In genomic region chr7:90062874-90063273, GRCm38 (mm10) we compare ENCODE assay signal across 15 mouse cellular contexts.
DNase-seq lines count a peak whose midpoint lies in the region; ATAC-seq and TF ChIP-seq lines count a peak whose summit lies in the region.
"Had no signal": no experiment of that assay in that cellular context is flagged by ENCODE, and none has a peak within 500 bp of the region (broad histone marks: within the 10 kb centered on the region; RNA-seq: fewer than 3 reads in every experiment).

No protein-coding gene starts in this region.

- ATAC-seq in intestine, embryonic 15.5 days = peak; percentile 68
- no peak for ATAC-seq in intestine, postnatal 0 days
- ATAC-seq in stomach, embryonic 14.5 days (ENCODE audit: insufficient number of reproducible peaks, insufficient read depth, low FRiP score, low read depth) = peak; percentile 86; the same call in 1 of the 2 replicates
- no peak for ATAC-seq in stomach, postnatal 0 days (ENCODE audit: low FRiP score, low TSS enrichment)
- ATAC-seq in liver, embryonic 13.5 days (ENCODE audit: low read depth) = peak; percentile 90
- ATAC-seq: forebrain, embryonic 16.5 days had no signal

- no peaks in the 10 kb centered on the region for H3K27me3 ChIP-seq in intestine, embryonic 15.5 days (replicated peaks)
- no peaks in the 10 kb centered on the region for H3K27me3 ChIP-seq in intestine, postnatal 0 days (replicated peaks; ENCODE audit: control insufficient read depth, insufficient read depth, low read length)
- no peaks in the 10 kb centered on the region for H3K27me3 ChIP-seq in stomach, embryonic 14.5 days (ENCODE audit: control insufficient read depth, insufficient read depth, low read length)
- no peaks in the 10 kb centered on the region for H3K27me3 ChIP-seq in stomach, postnatal 0 days (ENCODE audit: control insufficient read depth, insufficient read depth, low read length)
- H3K27me3 ChIP-seq in liver, embryonic 13.5 days = no peaks in the 10 kb centered on the region

- no peak overlapping the region for H3K4me2 ChIP-seq in intestine, embryonic 15.5 days (replicated peaks)
- no peak overlapping the region for H3K4me2 ChIP-seq in intestine, postnatal 0 days (replicated peaks; ENCODE audit: low read depth)
- no peak overlapping the region for H3K4me2 ChIP-seq in stomach, embryonic 14.5 days (replicated peaks; ENCODE audit: low read depth, low read length)
- H3K4me2 ChIP-seq in stomach, postnatal 0 days (replicated peaks; ENCODE audit: low read depth) = no peak overlapping the region
- H3K4me2 ChIP-seq in liver, embryonic 13.5 days = peak overlapping the region; percentile 77

- intact Hi-C loops in gastrocnemius, postnatal 36 days (cut with DNase I) = no loop called here

- no peak for TF ChIP-seq EP300 in stomach, postnatal 0 days (optimal IDR thresholded peaks at IDR 0.05)

- H3K9me3 ChIP-seq in intestine, embryonic 15.5 days = no peaks in the 10 kb centered on the region
- H3K9me3 ChIP-seq in intestine, postnatal 0 days (ENCODE audit: control insufficient read depth) = no peaks in the 10 kb centered on the region
- no peaks in the 10 kb centered on the region for H3K9me3 ChIP-seq in stomach, embryonic 14.5 days (ENCODE audit: control insufficient read depth, low read depth, low read length)
- no peaks in the 10 kb centered on the region for H3K9me3 ChIP-seq in stomach, postnatal 0 days (ENCODE audit: control insufficient read depth, low read length)
- H3K9me3 ChIP-seq in liver, embryonic 13.5 days (replicated peaks) = no peaks in the 10 kb centered on the region

- no peak overlapping the region for H3K4me3 ChIP-seq in intestine, embryonic 15.5 days (replicated peaks)
- no peak overlapping the region for H3K4me3 ChIP-seq in intestine, postnatal 0 days (ENCODE audit: low read depth, low read length)
- no peak overlapping the region for H3K4me3 ChIP-seq in stomach, embryonic 14.5 days (ENCODE audit: low read depth, low read length)
- no peak overlapping the region for H3K4me3 ChIP-seq in stomach, postnatal 0 days (ENCODE audit: low read depth, low read length)
- peak overlapping the region; percentile 38 for H3K4me3 ChIP-seq in liver, embryonic 13.5 days (replicated peaks)

- no peak overlapping the region for H3K27ac ChIP-seq in intestine, embryonic 15.5 days
- no peak overlapping the region for H3K27ac ChIP-seq in intestine, postnatal 0 days (ENCODE audit: low read depth, low read length)
- no peak overlapping the region for H3K27ac ChIP-seq in stomach, embryonic 14.5 days (ENCODE audit: low read length)
- no peak overlapping the region for H3K27ac ChIP-seq in stomach, postnatal 0 days (replicated peaks)
- peak overlapping the region; percentile 99 for H3K27ac ChIP-seq in liver, embryonic 13.5 days

- no peak overlapping the region for H3K9ac ChIP-seq in intestine, embryonic 15.5 days
- H3K9ac ChIP-seq in intestine, postnatal 0 days (ENCODE audit: low read depth, low read length) = no peak overlapping the region
- H3K9ac ChIP-seq in stomach, embryonic 14.5 days (replicated peaks; ENCODE audit: low read depth, low read length) = no peak overlapping the region
- H3K9ac ChIP-seq in stomach, postnatal 0 days (ENCODE audit: low read length) = no peak overlapping the region
- peak overlapping the region; percentile 82 for H3K9ac ChIP-seq in liver, embryonic 13.5 days

- DNase-seq in stomach, postnatal 0 days (ENCODE audit: low spot score) = no peak
- DNase-seq in liver, embryonic 13.5 days = peak; percentile 75
- DNase-seq in adrenal gland, postnatal 4 days (ENCODE audit: low spot score in 2 of 2) = no peak
- no peak for DNase-seq in gastrocnemius, postnatal 36 days
- DNase-seq in left cerebral cortex, adult 18-20 months (ENCODE audit: low spot score in 2 of 2) = no peak
- DNase-seq: adrenal gland, postnatal 10 days; B cell, adult 2 months; kidney, adult 11 months; lung, postnatal 10 days; midbrain, embryonic 14.5 days; right cerebral cortex, postnatal 25 days had no signal

- H3K4me1 ChIP-seq in intestine, embryonic 15.5 days (replicated peaks) = peaks cover 13% of the 10 kb centered on the region
- peaks cover 15% of the 10 kb centered on the region; the same call in 1 of the 2 replicates for H3K4me1 ChIP-seq in intestine, postnatal 0 days (replicated peaks; ENCODE audit: control insufficient read depth, insufficient read depth, low read length)
- peaks cover 9% of the 10 kb centered on the region; the same call in 1 of the 2 replicates for H3K4me1 ChIP-seq in stomach, embryonic 14.5 days (ENCODE audit: control insufficient read depth, insufficient read depth, low read length)
- 0 out of 2 replicates have a peak, but pooled peaks cover 5% of the 10 kb centered on the region for H3K4me1 ChIP-seq in stomach, postnatal 0 days (replicated peaks; ENCODE audit: control insufficient read depth, insufficient read depth)
- H3K4me1 ChIP-seq in liver, embryonic 13.5 days (replicated peaks) = peaks cover 99% of the 10 kb centered on the region

- no peak for TF ChIP-seq CTCF in intestine, postnatal 0 days (IDR thresholded peaks at IDR 0.05; ENCODE audit: low read depth)
- no peak for TF ChIP-seq CTCF in stomach, postnatal 0 days (IDR thresholded peaks at IDR 0.05; ENCODE audit: low read depth)

- 77% methylated on average over 9 of the region's 9 CpGs for WGBS in intestine, embryonic 15.5 days
- 76% methylated on average over 9 of the region's 9 CpGs for WGBS in intestine, postnatal 0 days
- WGBS in stomach, embryonic 14.5 days = 82% methylated on average over 9 of the region's 9 CpGs
- WGBS in stomach, postnatal 0 days = 75% methylated on average over 9 of the region's 9 CpGs
- WGBS in liver, embryonic 13.5 days (ENCODE audit: insufficient replicate concordance) = 17% methylated on average over 9 of the region's 9 CpGs

- no peaks in the 10 kb centered on the region for H3K36me3 ChIP-seq in intestine, embryonic 15.5 days
- H3K36me3 ChIP-seq in intestine, postnatal 0 days (ENCODE audit: control insufficient read depth, insufficient read depth) = no peaks in the 10 kb centered on the region
- no peaks in the 10 kb centered on the region for H3K36me3 ChIP-seq in stomach, embryonic 14.5 days (ENCODE audit: control insufficient read depth, insufficient read depth, low read length)
- no peaks in the 10 kb centered on the region for H3K36me3 ChIP-seq in stomach, postnatal 0 days (ENCODE audit: control insufficient read depth, insufficient read depth, low read length)
- no peaks in the 10 kb centered on the region for H3K36me3 ChIP-seq in liver, embryonic 13.5 days

Comparison
In these comparisons a context has a peak if more than half of its experiments do, and no peak if none do; other contexts are left out.
1. ATAC-seq: peak in intestine, embryonic 15.5 days (single experiment), stomach, embryonic 14.5 days (single experiment) and liver, embryonic 13.5 days (single experiment); none in intestine, postnatal 0 days (single experiment) and stomach, postnatal 0 days (single experiment).